Comparison of ENCODE assay signal across 8 mouse cellular contexts in the genomic region with DNA sequence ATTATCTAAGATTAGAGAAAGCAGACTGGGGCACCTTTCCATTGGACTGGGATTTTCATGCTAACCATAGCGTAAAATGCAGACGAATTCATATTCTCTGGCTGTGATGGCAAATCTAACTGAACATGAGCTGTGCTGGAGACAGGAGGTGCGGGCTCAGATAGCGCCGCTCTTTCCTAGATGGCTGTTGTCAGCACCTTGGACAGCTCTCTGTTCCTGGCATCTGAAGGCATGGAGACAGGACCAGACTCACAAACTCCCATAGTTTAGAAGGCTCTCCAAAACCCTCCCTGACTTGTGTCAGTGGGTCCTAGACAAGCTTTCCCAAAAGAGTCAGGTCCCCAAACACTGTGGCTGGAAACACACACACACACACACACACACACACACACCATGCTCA. TPM values are rescaled to one million over a fixed set of nuclear protein-coding genes. Genes with fewer than 3 reads are reported as not detected.
DNase-seq lines count a peak whose midpoint lies in the region; ATAC-seq lines count a peak whose summit lies in the region.

No protein-coding gene starts in this region.

- no peak overlapping the region for H3K27ac ChIP-seq in heart, embryonic 12.5 days (ENCODE audit: poor library complexity, severe bottlenecking)

- no peak overlapping the region for H3K4me2 ChIP-seq in heart, embryonic 12.5 days

- H3K9ac ChIP-seq in heart, embryonic 12.5 days, result no peak overlapping the region

- H3K4me1 ChIP-seq in heart, embryonic 12.5 days (replicated peaks), result no peaks in the 10 kb centered on the region

- 24% methylated on average over 5 of the region's 5 CpGs for WGBS in heart, embryonic 12.5 days

- H3K4me3 ChIP-seq in heart, embryonic 12.5 days, result no peak overlapping the region

- no peaks in the 10 kb centered on the region for H3K27me3 ChIP-seq in heart, embryonic 12.5 days (replicated peaks)

- peak; percentile 32 to 56 for DNase-seq in heart, postnatal 14 days
- peak; percentile 19 for DNase-seq in right cerebral cortex, postnatal 4 days
- no peak for DNase-seq in right cerebral cortex, postnatal 36 days (ENCODE audit: low spot score in 2 of 2)
- peak; percentile 79 for DNase-seq in kidney, postnatal 10 days
- peak; percentile 80 for DNase-seq in testis, postnatal 10 days (ENCODE audit: low spot score)
- DNase-seq in cerebellum, adult 11 months, result no peak
- DNase-seq in frontal cortex, postnatal 10 days (ENCODE audit: low spot score in 2 of 2), result no peak

- no peaks in the 10 kb centered on the region for H3K36me3 ChIP-seq in heart, embryonic 12.5 days

- H3K9me3 ChIP-seq in heart, embryonic 12.5 days (replicated peaks), result peaks cover 10% of the 10 kb centered on the region; the same call in 1 of the 2 replicates

- intact Hi-C loops in heart, postnatal 14 days (cut with DNase I), result no loop called here

- ATAC-seq in heart, embryonic 12.5 days (ENCODE audit: insufficient number of reproducible peaks, low FRiP score), result no peak

RNA-seq across cellular contexts. Expression of a gene that starts 49.7 kb away (rescaled TPM):
- total RNA-seq in heart, postnatal 14 days (2021), result under 1 TPM; 0.17 to 0.33 TPM
- polyA plus RNA-seq in heart, embryonic 12.5 days (2016; fragmentation: Nextera tagmentation; extraction: Ambion mirVana), result 3.4 and 3.6 TPM in 2 replicates

Comparison
In these comparisons a context has a peak if more than half of its experiments do, and no peak if none do; other contexts are left out.
1. DNase-seq: peak in heart, postnatal 14 days (2 of 2), right cerebral cortex, postnatal 4 days (single experiment), kidney, postnatal 10 days (single experiment) and testis, postnatal 10 days (single experiment); none in right cerebral cortex, postnatal 36 days (0 of 2), cerebellum, adult 11 months (single experiment) and frontal cortex, postnatal 10 days (0 of 2).